Mouse (Mus musculus) brain, embryonic 18.5 days (tissue): ENCODE measurements at regions not wholly inside any gene's neighbourhood (a gene's known extent, or its start where the extent isn't known, plus 50 kb on each side); places are given as distances from the start of the nearest gene placed in this dataset.

Experiments used
- DNase-seq: peaks from one replicate; pipeline ENCODE4 v3.0.0-alpha.2; 2012; ENCODE audit warnings: low read depth, low spot score

GRCm38 (mm10) chr9:43465731-43466330 lies 155.2 kb downstream of the Trim29 start:
- no peak for DNase-seq

DNA sequence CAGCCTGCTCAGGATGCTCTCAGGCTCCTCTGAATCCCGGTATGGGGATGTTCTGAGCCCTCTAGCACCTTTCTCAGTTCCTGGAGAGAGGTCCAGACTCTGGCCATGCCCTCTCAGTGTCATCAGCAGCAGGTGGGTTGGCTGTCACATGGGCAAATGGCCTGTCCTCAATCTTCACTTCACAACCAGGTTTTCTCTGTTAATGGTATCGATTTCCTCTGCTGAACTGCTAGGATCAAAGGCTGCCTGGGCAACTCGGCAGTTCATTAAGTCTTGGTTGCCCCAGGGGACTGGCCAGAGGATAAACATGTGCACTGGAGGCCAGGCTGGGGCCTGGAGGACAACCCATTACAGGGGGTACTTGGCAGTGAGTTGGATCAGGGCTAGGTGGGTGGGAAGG lies 156.2 kb downstream of the Trim29 start:
- DNase-seq: no peak

GRCm38 (mm10) chr9:43469215-43469614 lies 158.6 kb downstream of the Trim29 start:
- no peak for DNase-seq

- DNase-seq: no peak
These were observed 161.6 kb downstream of the Trim29 start for GRCm38 (mm10) chr9:43472231-43472630.

DNA sequence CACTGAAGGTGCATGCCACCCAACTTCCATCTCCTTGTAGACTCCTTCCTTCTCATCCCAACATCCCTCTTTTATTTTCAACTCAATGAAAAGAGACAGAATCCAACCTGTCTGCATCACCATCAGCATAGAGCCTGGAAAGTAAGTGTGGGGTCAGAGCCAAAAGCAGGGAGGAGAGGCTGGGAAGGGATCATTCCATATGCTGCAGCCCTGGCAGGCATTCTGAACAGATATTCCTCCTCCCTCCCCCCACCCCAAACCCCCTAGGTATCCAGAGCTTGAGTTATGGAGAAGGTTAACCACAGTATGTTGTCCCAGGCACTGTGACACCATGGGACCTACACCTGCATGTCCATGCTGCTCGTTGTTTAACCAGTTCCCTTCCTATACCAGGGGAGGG lies 162.5 kb downstream of the Trim29 start:
- no peak for DNase-seq

DNA sequence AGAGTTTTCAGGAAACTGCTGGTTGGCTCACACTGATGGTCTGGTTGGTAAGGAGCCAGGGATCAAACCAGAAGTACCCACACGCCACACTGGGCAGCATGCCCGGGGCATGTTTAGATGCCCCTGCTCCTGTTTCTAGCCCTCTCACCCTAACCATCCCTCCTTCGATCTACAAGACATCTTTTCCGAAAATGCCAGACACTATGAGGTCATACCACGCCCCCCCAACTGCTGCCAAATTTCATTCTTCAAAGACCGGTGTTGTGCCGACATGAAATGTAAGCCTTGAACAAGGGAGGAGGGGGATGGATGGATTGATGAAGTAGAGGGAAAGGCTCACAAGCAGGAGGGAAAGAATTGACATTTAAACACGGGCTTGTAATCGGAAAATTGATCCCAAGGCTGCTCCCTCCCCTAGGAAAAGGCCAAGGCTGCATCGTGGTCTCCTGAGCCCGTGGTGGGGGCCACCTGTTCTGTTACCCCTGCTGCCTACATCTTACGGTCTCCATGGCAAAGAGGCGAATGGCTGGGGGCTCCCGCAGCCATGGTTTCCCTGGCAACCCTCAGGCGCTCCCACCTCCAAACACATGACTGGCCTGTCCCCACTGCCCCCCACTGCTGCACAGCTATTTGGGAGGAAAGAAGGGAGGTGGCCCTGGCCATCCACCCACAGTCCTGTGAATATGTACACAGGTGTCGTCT lies 163.1 kb downstream of the Trim29 start:
- DNase-seq: no peak

- DNase-seq: no peak
These were observed 163.6 kb downstream of the Trim29 start for GRCm38 (mm10) chr9:43474303-43474643.

GRCm38 (mm10) chr9:43480826-43481591 lies 170.4 kb downstream of the Trim29 start:
- no peak for DNase-seq

- no peak for DNase-seq
These were observed 171.7 kb downstream of the Trim29 start for GRCm38 (mm10) chr9:43482101-43483090.

DNA sequence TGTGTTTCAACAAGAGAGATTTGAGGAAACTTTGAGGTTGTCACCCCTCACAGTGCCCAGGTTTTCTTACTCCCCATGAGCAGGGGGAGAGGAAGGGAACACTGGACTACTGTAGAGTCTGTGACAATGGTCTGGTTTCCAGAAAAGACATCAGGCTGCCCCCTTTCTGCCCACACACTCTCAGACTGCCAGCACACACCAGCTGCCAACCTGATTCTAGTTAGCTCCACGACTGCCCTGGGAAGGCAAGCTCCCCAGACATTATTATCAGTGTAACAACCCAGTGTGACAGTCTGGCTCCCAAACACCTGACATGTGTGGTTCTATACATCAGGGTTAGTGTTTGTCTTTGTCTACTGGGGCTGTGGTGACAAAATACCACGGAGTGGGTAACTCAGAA lies 172.5 kb downstream of the Trim29 start:
- DNase-seq: no peak

GRCm38 (mm10) chr9:43483906-43484305 lies 173.3 kb downstream of the Trim29 start:
- no peak for DNase-seq

- DNase-seq: no peak
These were observed 176.1 kb downstream of the Trim29 start for GRCm38 (mm10) chr9:43486704-43487103.

DNA sequence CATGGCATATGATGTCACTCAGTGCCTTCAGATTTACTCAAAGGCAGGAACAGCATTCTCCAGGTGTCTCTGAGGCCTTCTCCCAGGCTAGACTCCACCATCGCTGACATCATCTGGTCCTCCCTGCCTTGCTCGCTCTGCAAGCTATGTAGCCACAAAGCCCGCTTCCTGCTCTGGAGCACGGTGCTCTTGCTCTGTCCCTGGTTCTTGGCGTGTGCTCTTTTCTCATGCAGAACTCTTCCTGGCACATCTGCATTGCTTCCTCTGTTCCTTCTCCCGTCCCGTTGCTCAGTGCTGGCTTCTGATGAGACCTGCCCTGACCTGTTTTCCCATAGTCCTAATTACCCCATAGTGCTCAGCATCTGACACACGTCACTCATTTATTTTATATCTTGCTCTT lies 178.6 kb downstream of the Trim29 start:
- DNase-seq: no peak

DNA sequence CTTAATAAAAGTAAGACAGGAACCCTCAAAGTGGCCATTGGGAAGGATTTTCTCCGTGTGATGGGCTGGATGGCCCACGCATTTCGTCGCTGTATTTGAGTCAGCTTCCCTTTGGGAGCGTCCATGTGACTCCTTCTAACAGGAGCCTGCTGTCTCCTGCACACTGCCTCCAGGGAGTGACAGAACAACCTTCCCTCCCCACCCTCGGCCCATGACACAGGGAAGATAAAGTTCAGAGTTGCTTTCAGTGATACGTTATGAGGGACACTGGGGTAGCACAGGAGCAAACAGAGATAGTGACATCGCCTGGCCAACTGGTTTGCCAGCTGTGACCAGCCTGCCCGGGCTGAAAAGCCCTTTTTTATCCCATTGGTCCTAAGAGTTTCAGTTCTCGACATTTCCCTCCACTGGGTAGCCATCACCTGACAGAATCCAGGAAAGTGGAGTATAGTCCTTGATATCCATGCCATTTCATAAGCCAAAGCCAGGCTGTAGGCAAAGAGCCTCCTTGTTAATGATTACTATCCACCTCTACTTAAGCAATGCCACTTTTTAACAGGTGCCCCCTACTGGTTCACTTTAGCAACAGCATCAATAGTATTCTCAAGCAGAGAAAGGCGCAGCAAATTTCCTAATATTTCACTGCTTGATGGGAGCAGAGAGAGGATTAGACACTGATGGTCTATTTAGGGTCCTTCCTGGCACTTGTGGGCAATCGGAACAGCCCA lies 180.5 kb downstream of the Trim29 start:
- DNase-seq: no peak

GRCm38 (mm10) chr9:43492236-43493000 lies 181.8 kb downstream of the Trim29 start:
- DNase-seq: no peak

- no peak for DNase-seq
These were observed 187.9 kb downstream of the Trim29 start for GRCm38 (mm10) chr9:43498596-43498995.

DNA sequence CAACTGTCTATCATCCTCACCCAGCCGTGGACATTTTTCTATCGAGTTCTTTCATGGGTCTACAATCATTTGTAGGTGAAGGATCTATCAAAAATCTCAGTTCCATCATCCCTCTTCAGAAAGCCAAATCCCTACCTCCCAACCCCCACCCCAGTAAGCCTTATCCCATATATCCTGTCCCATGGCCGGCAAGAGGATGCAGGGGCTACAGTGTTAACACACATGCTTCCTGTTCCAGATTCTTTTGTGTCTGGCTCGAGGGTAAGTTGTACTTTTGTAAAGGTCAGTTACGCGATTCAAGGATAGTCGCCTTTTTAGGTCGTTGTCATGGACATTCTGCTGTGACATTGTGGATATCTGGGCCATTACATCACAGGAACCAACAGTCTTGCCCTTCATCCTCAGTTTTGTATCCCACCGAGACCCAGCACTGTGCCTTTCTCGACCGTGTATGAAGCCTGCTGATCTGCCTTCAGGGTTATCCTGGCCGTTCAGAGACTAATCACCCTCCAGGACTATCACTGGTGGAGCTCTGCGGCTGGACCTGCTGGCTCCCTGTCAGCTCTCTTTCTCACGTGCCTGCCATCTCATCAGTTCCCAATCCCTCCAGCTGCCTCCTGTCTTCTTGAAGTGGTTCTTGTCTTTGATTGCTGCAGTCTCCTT lies 193.8 kb downstream of the Trim29 start:
- no peak for DNase-seq

DNA sequence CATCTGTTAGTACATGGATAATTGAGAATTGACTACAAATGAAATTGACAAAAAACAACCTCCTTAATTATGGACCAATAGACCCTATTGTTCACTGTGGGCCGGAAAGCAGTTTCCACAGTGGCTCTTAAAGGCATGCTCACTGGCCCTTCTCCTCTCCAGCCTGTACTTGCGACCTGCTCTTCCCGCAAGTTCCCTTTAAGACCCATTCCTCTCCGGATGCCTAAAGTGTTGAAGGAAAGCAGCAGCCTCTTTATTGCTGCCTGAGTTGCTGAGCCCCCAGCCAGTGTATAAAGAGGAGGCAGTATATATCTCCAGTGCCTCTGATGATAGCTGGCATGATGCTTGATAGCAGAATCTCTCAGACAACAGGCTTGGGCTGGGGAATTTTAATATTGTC lies 195.2 kb downstream of the Trim29 start:
- no peak for DNase-seq

DNA sequence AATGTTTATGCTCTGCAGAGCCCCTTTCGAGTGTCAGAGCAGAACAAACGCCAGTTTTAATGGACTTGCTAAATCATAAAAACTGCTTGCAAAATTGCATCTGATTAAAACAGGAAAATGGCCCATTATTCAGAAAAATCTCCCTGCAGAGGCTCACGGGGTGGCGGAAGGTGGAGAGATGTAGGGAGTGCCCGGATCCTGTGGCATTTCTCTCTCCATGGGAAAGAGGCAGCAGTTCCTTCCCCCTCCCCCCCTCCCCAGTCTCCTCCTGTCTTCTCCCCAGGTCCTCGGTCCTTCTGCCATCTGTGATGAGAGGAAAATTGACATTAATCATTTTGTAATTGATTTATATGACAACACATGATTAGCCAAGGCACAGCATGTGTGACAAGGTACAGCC lies 195.6 kb downstream of the Trim29 start:
- no peak for DNase-seq

GRCm38 (mm10) chr9:43512806-43513205 lies 202.2 kb downstream of the Trim29 start:
- DNase-seq: no peak
